Mouse (Mus musculus): ENCODE measurements around the gene Snx30. TPM values are rescaled to one million over a fixed set of nuclear protein-coding genes. Genes with fewer than 3 reads are reported as not detected.

Snx30 gene
- polyA plus RNA-seq, 1 experiment: 14.6 TPM

- H3K4me1 ChIP-seq (ENCODE audit: control insufficient read depth, insufficient read depth, low read length): no peaks in the 10 kb centered on the region
- H3K4me3 ChIP-seq (ENCODE audit: insufficient read depth, low read length): no peak overlapping the region
- TF ChIP-seq CTCF (IDR thresholded peaks at IDR 0.05; ENCODE audit: extremely low read depth, insufficient read depth, low read length): no peak
- H3K27ac ChIP-seq (ENCODE audit: insufficient read depth, low read length): no peak overlapping the region
These were observed 37.9 kb upstream of the Snx30 start for GRCm38 (mm10) chr4:59767717-59768116.

GRCm38 (mm10) chr4:59772171-59772879 lies 33.3 kb upstream of the Snx30 start:
- TF ChIP-seq POLR2A (IDR thresholded peaks at IDR 0.05; ENCODE audit: extremely low read depth, insufficient read depth, low read length): no peak
- no peak for TF ChIP-seq CTCF (IDR thresholded peaks at IDR 0.05; ENCODE audit: extremely low read depth, insufficient read depth, low read length)
- H3K27ac ChIP-seq (ENCODE audit: insufficient read depth, low read length): no peak overlapping the region
- no peak overlapping the region for H3K4me3 ChIP-seq (ENCODE audit: insufficient read depth, low read length)
- no peaks in the 10 kb centered on the region for H3K4me1 ChIP-seq (ENCODE audit: control insufficient read depth, insufficient read depth, low read length)

GRCm38 (mm10) chr4:59777828-59778227 lies 27.8 kb upstream of the Snx30 start:
- H3K4me1 ChIP-seq (ENCODE audit: control insufficient read depth, insufficient read depth, low read length): peaks cover 2% of the 10 kb centered on the region; the same call in 1 of the 2 replicates
- no peak for TF ChIP-seq POLR2A (IDR thresholded peaks at IDR 0.05; ENCODE audit: extremely low read depth, insufficient read depth, low read length)
- no peak for TF ChIP-seq CTCF (IDR thresholded peaks at IDR 0.05; ENCODE audit: extremely low read depth, insufficient read depth, low read length)
- H3K27ac ChIP-seq (ENCODE audit: insufficient read depth, low read length): no peak overlapping the region
- H3K4me3 ChIP-seq (ENCODE audit: insufficient read depth, low read length): no peak overlapping the region

GRCm38 (mm10) chr4:59780568-59780967 lies 25.1 kb upstream of the Snx30 start:
- H3K4me3 ChIP-seq (ENCODE audit: insufficient read depth, low read length): no peak overlapping the region

GRCm38 (mm10) chr4:59782853-59783684 lies 22.6 kb upstream of the Snx30 start:
- no peak overlapping the region for H3K27ac ChIP-seq (ENCODE audit: insufficient read depth, low read length)
- TF ChIP-seq CTCF (IDR thresholded peaks at IDR 0.05; ENCODE audit: extremely low read depth, insufficient read depth, low read length) (no peak), POLR2A (IDR thresholded peaks at IDR 0.05; ENCODE audit: extremely low read depth, insufficient read depth, low read length) (no peak)

More at GRCm38 (mm10) chr4:59780568-59780967, 25.1 kb upstream of the Snx30 start:
- H3K27ac ChIP-seq (ENCODE audit: insufficient read depth, low read length): no peak overlapping the region
- peaks cover 3% of the 10 kb centered on the region; the same call in 1 of the 2 replicates for H3K4me1 ChIP-seq (ENCODE audit: control insufficient read depth, insufficient read depth, low read length)
- TF ChIP-seq POLR2A (IDR thresholded peaks at IDR 0.05; ENCODE audit: extremely low read depth, insufficient read depth, low read length) (no peak), CTCF (IDR thresholded peaks at IDR 0.05; ENCODE audit: extremely low read depth, insufficient read depth, low read length) (peak; percentile 12; the same call in 1 of the 2 replicates)

GRCm38 (mm10) chr4:59783685-59784279 lies 21.9 kb upstream of the Snx30 start:
- Histone ChIP-seq H3K4me3 (ENCODE audit: insufficient read depth, low read length) (peak overlapping the region; percentile 94), H3K4me1 (ENCODE audit: control insufficient read depth, insufficient read depth, low read length) (peaks cover 3% of the 10 kb centered on the region; the same call in 1 of the 2 replicates), H3K27ac (ENCODE audit: insufficient read depth, low read length) (no peak overlapping the region)
- TF ChIP-seq CTCF (IDR thresholded peaks at IDR 0.05; ENCODE audit: extremely low read depth, insufficient read depth, low read length): no peak
- no peak for TF ChIP-seq POLR2A (IDR thresholded peaks at IDR 0.05; ENCODE audit: extremely low read depth, insufficient read depth, low read length)

More at GRCm38 (mm10) chr4:59782853-59783684, 22.6 kb upstream of the Snx30 start:
- H3K4me3 ChIP-seq (ENCODE audit: insufficient read depth, low read length): peak overlapping the region; percentile 94
- peaks cover 3% of the 10 kb centered on the region; the same call in 1 of the 2 replicates for H3K4me1 ChIP-seq (ENCODE audit: control insufficient read depth, insufficient read depth, low read length)

GRCm38 (mm10) chr4:59785412-59785811 lies 20.2 kb upstream of the Snx30 start:
- no peak for TF ChIP-seq POLR2A (IDR thresholded peaks at IDR 0.05; ENCODE audit: extremely low read depth, insufficient read depth, low read length)
- no peak for TF ChIP-seq CTCF (IDR thresholded peaks at IDR 0.05; ENCODE audit: extremely low read depth, insufficient read depth, low read length)
- H3K4me1 ChIP-seq (ENCODE audit: control insufficient read depth, insufficient read depth, low read length): peaks cover 3% of the 10 kb centered on the region; the same call in 1 of the 2 replicates
- H3K27ac ChIP-seq (ENCODE audit: insufficient read depth, low read length): no peak overlapping the region
- H3K4me3 ChIP-seq (ENCODE audit: insufficient read depth, low read length): no peak overlapping the region

- Histone ChIP-seq H3K4me3 (ENCODE audit: insufficient read depth, low read length) (no peak overlapping the region), H3K27ac (ENCODE audit: insufficient read depth, low read length) (no peak overlapping the region), H3K4me1 (ENCODE audit: control insufficient read depth, insufficient read depth, low read length) (peaks cover 3% of the 10 kb centered on the region; the same call in 1 of the 2 replicates)
- no peak for TF ChIP-seq POLR2A (IDR thresholded peaks at IDR 0.05; ENCODE audit: extremely low read depth, insufficient read depth, low read length)
- peak; percentile 94 for TF ChIP-seq CTCF (IDR thresholded peaks at IDR 0.05; ENCODE audit: extremely low read depth, insufficient read depth, low read length)
These were observed 19.0 kb upstream of the Snx30 start for GRCm38 (mm10) chr4:59786661-59787060.

GRCm38 (mm10) chr4:59787126-59787525 lies 18.5 kb upstream of the Snx30 start:
- Histone ChIP-seq H3K27ac (ENCODE audit: insufficient read depth, low read length) (no peak overlapping the region), H3K4me1 (ENCODE audit: control insufficient read depth, insufficient read depth, low read length) (peaks cover 3% of the 10 kb centered on the region; the same call in 1 of the 2 replicates), H3K4me3 (ENCODE audit: insufficient read depth, low read length) (no peak overlapping the region)
- TF ChIP-seq POLR2A (IDR thresholded peaks at IDR 0.05; ENCODE audit: extremely low read depth, insufficient read depth, low read length) (no peak), CTCF (IDR thresholded peaks at IDR 0.05; ENCODE audit: extremely low read depth, insufficient read depth, low read length) (no peak)

Data from cortical plate, adult 2 months (tissue).